Mouse (Mus musculus) spleen, postnatal 4 days (tissue): ENCODE measurements around the gene Cym.

Experiments
- DNase-seq, 2 experiments: peaks; one replicate each; pipeline ENCODE4 v3.0.0; 2022; ENCODE audit warnings: low spot score in 2 of 2

Gene Cym

DNA sequence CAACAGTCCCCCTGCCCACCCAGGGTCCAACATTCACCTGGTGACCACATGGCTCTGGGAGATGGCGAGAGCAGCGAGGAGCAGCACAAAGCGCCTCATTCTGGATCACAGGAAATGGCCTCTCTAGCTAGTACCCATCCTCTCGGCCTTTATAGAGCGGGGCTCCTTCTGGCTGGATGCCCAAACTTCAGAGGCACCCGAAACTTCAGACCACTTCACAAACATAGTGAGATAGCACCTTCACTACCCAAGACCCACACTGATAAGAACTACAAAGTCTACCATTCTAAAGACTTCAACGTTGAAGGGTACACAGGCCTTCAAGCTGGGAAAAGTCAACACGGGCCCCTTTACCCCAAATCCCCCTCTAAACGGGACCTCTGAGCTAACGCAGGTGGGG lies at the start of gene Cym:
Gene Cym (minus strand): TSS at position 125 of the 400 bp plus-strand sequence.
- no peak for DNase-seq

DNA sequence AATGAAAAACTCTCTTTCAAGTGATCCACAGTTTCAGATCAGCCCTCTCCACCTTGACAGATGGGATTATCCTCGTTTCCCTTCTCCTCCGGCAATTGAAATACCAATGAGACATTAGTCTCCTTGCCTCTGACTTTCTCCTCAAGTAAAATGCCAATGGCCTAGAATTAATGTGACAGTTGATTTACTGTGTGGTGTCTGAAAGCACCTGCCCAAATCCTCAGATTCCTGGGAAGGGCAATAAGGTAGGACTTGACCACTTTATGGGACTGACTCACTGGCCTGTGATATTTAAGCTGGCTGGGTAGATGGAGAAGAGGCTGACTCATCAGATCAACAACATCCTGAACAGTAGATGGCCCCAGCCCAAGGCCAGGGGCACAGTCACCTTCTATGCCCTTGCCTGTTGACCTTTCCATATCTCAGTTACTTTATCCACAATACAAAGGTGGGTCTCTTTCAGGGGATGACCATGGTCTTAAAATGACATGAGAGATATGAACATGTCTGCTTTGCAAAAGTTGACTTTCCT lies 45.3 kb upstream of the Cym start:
- no peak for DNase-seq

DNA sequence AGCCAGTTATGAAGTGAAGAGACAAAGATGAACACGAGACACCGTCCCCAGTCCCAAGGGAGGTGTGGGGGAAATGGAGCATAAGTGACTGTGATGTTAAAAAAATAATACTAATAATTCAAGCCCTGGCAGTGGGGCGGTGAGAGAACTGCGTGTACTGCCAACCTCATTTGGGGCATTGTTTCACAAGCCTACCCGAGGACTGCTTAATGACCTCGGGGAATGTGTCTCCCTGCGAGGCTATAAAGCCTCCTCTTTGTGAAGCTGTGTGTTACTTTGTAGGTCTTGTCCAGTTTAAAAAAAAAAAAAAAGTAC lies 40.3 kb upstream of the Cym start:
- DNase-seq = no peak

DNA sequence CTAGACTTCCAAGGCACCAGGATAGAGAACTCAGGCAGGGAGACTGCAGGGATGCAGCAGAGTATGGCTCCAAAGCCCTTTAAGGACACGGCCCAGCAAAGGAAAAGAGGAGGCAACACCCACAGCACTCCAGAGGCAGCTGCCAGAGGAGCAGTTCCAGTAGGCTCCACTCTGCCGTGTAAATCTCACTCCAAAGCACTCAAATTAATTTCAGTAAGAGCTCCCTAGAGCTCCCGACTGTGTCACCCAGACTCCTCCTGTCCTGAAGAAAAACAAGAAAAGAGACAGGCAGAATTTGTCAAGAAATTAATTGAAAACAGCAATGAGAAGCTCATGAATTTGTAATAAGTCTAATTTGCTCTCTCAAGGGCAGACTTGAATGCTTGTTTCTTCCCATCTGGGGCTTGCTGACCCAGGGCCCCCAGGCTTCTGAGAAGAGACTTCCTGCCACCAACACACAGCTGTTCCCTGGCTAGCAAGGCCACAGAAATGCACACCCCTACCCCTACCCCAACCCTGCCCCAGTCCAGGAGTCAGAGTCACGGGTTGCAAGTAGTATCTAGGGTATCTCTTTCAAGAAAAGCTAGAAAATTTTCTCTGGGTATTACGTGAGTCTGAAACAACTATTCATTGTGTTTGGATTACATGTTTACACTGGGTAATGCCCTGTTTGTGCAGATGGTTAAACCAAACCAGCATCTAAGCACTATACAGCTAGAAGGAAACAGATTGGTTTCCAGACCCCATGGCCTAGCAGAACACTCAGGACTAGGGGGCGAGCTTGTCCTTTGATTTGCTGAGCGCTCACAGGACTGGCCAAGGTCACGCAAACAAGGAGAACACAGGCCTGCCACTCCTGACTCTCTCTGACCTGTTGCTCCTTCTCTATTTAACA lies 39.7 kb upstream of the Cym start:
- DNase-seq = no peak

DNA sequence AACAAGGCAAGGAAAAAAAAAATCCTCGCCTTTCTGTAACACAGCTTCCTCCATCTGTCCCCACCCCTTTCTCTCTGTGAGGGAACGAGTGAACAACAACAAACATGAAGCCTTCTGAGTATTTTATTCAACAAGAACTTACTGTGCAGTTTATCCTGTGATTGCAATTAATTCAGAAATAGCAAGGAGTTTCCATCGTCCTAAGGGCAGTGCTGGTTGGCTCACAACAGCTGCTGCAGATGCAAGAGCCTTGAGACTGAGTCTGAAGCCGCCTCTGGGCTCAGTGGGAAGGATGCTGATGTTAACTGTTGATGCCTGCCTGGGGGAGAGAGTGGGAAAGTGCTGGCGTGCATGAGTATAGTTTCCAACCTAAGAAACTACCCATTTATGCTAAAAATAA lies 36.4 kb upstream of the Cym start:
- no peak for DNase-seq

DNA sequence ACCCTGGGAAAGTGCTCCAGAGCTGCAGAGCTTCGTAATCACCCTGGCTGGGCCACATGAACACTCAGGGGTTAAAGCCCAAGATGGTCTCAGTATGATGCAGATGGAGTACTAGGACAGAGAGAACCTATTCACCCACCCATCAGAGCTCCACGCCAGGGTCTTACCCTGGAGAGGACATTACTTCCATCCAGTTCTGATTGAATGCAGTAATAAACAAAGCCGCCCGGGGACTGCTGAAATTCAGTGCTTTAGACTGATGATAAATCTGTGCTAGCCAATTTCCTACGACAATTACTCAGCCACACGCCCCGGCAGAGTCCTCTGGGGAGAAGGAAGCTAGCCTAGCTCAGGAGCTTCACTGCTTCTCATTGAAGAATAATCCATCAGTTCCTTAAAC lies 35.2 kb upstream of the Cym start:
- DNase-seq = no peak

DNA sequence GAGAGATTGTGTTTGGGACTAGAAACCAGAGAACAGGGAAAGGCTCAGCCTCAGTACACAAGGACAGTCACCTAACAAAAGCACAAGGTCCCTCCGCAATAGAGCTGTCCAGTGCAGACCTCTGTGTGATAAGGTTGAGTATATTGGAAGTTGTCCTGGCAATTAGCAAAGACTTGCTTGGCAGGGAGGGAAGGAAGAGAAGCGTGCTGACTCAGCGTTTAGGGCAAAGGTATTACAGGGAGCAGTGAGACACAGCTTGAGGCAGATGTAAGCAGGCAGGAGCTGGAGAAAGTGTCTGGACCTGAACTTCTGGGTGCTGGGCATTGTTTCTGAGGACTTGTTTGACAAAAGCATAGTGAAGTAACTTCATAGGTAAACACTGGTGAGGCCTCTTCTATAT lies 34.5 kb upstream of the Cym start:
- DNase-seq = no peak

DNA sequence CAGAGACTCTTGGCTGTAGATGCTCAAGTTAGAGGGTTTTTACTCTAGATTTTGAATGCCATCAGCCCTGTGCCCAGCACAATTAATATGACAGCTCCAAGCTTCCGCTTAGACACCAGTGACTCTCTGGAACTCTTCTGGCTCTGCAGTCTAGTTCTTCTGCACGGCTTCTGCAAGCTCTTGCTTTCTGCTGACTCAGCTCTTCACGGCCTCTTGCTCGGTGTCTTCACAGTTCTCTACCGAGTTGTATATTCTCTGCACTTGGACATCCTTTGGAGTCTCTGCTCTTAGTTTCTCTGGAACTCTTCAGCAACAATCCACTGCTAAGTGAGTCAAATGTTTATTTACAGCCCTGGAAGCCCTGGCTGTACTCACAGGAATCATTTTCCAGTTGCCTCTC lies 32.4 kb upstream of the Cym start:
- DNase-seq = no peak

DNA sequence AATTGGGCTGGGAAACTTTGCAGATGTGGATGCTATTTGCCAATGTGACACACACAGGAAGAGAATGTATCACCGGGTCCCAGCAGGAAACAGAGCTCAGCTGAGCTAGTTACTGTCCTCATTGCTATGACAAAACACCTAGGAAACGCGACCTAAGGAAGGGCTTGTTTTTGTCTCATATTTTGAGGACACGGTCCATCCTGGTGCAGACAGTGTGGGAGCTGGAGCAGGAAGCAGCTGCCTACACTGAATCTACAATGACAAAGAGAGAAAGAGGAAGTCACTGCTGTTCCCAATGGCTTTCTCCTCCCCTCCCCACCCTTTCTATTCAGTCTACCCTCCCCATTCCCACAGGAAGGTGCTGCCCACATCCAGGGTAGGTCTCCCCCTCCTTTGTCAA lies 30.5 kb upstream of the Cym start:
- DNase-seq = no peak

DNA sequence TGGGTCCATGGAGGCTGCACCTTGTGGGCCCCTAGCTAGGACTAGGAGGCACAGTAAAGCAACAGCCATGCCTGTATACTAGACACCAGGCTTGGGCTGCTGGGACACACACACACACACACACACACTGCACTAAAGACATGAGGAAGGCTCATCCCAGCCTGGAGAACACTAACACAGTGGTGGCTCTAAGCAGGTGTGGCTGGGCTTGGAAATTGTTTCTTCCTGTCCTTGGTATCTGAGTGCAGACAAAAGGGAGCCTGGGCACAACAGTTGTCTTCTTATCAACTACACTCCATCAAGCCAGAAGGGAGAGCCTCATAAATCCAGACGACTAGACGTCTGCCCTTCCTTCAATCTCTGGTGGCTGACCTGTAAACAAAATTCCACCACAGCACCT lies 28.8 kb upstream of the Cym start:
- DNase-seq = no peak

DNA sequence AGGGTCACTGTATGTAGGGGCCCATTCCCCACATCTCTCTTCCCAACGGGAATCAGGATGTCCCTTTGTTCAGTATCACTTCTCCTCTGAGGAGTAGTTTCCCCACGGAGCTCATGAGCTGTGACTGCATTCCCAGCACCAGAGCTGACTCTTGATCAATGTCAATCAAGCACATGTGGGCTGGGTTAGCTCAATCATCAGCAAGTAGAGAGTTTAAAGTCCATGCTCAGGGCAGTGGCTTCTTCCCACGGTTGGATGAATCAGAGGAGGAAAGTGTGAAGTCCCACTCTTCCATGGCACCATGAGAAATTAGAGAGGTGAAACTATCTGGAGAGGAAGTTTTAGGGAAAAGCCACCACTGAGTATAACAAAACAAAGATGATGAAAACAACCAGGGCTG lies 27.5 kb upstream of the Cym start:
- DNase-seq = no peak

DNA sequence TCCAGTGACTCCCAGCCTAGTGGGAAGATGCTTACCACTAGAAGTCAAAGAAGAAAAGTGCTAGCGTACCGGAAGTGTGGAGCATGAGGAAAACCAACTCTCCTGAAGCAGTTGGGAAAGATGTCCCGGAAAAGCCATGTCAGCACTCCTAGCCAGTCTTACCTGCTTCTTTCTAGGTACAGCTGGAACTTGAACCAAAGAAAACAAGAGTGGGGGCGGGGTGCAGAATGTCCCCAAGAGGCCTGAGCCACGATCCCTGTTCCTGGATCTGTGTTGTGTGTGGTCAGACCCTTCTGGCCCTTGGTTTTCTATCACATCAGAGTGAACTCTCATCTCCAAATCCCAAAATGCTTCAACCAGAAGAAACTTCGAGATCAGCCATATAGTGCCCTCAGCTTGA lies 25.3 kb upstream of the Cym start:
- DNase-seq = no peak

DNA sequence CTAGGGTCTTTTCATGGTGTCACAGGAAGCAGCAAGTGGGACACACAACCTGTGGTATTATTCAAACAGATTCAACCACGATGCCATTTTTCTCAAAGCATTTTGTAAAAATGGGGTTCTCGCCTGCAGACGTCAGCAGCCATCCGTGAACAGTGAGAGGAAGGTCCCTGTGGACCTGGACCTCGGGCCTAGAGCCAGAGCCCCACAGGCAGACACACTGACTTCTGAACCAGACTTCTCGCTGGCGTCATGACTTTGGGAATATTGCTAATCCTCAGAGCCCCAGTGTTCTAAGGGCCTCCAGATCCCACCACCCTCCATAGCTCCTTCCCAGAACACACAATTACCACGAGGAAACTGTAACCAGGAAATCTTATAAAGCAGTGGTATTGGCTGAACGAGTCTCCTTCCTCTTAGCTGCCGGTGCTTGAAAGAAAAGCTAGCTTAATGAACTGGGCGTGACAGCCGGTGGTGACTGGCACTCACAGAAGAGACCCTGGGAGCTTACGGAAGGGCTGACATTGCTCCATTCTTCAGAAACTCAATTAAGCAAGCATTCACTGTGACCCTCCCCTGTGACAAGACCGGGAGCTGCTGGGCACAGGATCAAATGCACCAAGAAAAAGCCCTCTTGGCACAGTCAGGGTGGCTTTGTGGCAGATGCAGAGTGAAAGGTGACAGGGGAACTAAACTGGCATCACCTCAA lies 20.0 kb upstream of the Cym start:
- no peak for DNase-seq

DNA sequence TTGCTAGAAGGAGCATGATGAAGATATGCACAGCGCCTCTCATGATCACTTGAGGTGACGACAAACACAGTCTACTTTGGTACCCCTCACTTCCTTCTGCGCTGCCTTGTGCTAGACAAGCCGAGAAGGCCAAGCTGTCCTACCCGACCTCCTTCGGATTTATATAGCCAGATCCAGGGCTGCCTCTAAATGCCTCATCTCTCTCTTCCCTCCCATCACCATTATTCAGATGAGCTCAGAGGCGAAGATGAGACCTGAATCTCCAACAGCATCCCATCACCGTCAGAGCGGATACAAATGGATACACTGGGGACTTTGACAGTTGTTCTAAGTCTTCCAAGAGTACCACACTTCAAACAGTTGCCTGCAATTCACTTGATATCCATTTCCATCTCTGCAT lies 18.1 kb upstream of the Cym start, which contains the start of gene Prok1:
Gene Prok1 (minus strand): TSS at position 101 of the 400 bp plus-strand sequence.
- no peak for DNase-seq

DNA sequence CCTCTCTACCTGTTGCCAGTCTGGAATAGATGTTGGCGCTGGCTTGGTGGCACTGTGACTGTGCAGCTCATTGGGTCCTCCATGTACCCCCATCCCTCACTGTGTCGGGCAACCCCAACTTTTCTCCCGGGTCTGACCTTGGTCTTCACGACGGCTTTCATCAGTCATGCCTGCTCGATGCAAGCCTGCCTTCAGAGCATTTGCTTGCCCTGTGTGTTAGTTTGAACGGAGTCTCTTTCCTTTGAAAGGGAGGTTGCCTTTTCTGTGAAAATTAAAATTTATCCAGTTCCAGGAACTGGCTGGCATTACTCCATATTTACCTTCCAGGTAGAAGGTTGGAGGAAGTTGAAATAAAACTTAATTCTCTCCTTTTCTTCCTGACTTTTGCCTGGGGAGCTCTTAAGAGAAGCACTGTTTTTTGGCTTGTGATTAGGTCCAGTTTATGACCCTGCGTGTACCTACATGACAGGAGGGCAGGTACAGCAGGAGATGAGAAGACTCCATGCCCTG lies 17.0 kb upstream of the Cym start:
- no peak for DNase-seq

DNA sequence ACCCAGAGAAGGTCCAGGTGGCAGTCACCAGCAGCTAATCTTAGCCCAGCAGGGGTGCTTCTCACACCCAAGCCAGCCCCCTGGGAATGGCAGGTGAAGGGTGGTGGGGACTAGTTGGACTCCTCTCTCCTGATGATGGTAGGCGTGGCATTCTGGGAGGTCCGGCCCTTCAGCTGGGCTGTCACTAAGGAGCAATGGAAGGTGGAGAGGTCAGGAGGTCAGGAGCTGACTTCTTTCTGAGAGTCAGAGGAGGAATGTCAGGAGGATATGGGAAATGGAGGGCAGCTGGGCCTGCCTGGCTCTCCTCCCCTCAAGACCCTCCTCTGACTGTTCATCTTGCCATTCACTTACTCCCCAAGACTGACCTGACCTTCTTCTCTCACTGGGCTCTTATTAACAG lies 16.5 kb upstream of the Cym start:
- DNase-seq = no peak

DNA sequence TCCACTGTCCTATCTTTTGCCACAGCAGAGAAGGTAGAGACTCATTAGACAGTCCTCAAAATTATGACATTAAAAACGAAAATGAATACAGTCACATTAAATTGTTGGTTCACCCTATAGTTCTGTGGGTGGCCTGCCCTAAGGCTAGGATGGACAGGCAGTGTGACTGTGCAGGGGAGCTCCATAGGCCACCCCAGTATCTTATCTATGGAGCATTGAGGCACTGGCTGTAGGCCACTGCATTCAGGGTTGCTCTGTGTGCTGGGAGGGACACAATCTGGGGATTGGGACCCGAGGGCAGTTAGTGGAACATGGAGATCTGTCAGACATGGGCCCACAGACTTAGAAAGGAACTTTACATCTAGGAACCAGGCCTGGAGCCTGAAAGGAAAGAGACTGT lies 12.4 kb upstream of the Cym start:
- DNase-seq = no peak

DNA sequence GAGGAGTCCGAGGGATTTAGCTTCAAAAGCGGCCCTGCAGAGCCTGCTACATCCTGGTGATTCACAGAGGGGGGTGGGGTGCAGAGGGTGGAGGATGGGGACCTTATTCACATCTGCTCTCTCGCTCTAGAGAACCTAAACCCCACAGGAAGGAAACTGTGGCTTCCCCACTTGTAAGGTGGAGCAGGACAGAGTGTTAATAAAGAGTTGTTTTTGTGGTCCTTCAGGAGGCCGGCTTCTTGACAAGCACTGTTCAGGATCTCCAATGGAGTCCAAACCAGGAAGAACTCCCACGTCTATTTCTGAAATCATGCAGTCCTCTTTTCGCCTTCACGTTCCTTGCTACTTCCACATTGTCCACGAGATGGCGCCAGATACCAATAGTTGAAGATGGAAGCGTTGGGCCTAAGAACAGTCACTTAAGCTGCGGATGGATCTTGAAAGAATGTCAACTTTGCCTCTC lies 11.8 kb upstream of the Cym start:
- DNase-seq = peak; percentile 57 to 88

DNA sequence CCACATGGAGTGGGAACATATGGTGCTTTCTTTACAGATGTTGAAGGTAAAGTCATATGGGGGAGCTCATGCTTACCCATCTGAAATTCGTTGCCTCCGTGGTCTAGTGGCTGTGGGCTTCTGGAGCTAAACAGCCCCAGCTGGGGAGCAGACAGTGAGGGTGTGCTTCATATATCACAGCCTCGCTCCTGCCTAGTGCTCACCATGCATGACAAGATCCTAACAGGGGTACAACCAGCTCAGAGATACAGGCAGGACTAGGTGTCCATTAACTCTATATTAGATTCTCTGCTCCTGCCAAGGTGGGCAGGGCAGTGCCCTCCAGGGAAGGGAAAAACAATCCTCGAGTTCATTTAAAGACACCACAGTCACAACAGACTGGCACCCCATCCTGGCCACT lies 9.7 kb upstream of the Cym start:
- DNase-seq = no peak

DNA sequence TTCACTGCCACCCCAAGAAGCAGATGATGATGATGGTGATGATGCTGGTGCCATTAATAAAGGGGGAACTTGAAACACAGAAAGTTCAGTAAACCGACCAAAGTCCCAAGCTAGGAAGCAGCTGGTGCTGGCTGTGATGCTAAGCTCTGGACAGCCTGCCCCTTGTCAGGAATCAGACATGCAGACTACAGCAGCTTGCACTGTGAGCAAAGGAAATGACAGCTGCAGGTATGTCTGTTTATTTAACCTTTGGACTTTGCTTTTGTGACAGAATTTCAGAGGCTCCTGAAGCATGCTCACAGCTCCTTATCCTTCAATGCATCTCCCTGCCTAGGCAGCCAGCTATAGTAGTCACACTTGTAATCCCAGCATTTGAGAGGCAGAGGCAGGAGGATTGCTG lies 9.0 kb upstream of the Cym start, which contains the start of gene A630076J17Rik:
Gene A630076J17Rik (plus strand): TSS at position 88 of the 400 bp plus-strand sequence.
- no peak for DNase-seq

DNA sequence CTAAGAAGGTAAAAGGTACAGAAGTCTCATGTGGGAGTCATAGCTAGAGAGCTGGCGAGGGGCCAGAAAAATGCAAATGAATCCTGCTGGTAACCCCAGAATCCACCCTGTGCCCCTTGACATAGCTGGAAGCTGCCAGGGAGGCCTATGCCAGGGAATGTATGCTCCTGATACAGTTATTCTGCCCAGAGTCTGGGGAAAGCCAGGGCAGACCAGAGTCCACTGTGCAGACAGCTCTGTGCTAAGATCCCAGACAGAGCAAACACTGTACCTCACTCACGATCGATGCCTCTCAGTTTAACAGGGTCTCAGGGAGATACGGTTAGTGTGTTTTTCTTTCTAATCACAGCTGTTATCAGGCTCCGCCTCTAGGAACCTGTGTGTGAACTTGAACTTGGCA lies 8.3 kb upstream of the Cym start:
- DNase-seq = no peak

DNA sequence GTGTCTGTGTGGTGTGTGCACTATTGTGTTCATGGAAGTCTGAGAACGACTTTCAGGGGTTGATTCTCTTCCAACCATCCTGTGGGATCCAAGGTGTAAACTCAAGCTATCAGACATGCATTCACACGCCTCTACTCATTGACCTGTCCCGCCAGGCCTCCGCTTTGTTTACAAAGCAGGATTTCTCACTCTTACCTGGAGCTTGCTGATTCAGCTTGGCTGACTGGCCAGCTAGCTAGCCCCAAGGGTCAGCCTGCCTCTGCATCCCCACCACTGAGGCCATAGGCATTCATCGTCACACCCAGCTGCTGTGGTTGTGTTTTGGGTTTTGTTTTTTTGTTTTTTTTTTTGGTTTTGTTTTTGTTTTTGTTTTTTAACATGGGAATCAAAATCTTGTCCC lies 7.7 kb upstream of the Cym start:
- no peak for DNase-seq

DNA sequence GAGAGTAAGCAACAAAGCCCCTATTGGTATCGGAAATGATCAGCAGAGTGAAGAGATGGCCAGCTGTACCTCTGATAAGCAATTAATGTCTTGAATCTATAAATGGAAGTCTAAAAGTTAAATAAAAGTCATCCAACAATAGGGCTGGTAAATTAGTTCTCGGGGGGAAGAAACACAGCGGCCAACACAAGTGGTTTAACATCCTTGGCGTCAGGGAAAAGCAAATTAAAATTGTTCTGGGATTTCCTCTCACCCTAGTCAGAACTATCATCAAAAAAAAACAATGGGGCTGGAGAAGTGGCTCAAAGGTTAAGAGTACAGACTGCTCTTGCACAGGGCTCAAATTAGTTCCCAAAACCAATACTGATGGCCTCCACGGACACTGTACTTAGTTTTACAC lies 4.3 kb upstream of the Cym start:
- no peak for DNase-seq
